Mouse (Mus musculus) spleen, adult 18-20 months (tissue): ENCODE results near the gene Pccb.

Experiments
- DNase-seq, 2 experiments: peaks; one replicate each; pipeline ENCODE4 v3.0.0; 2022; ENCODE audit warnings: mixed read lengths in 2 of 2

The Pccb gene

DNA sequence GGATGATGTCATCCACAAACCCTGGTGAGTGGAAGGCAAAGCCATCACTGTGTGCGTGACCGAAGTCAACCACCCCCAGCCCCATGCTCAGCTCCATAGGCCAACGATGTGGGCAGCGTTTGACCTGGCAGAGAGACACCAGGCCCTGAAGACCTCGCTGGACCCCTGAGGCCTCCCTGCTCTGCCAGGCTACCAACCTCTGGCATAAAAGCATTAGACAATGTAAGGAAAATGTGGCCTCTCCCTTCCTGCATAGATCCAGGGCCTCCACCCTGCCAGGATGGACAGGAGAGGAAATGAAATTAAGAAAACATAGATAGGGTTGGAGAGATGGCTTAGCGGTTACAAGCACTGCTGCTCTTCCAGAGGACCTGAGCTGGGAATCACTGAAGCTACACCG is 51.9 kb downstream of the Pccb start:
- DNase-seq = no peak

DNA sequence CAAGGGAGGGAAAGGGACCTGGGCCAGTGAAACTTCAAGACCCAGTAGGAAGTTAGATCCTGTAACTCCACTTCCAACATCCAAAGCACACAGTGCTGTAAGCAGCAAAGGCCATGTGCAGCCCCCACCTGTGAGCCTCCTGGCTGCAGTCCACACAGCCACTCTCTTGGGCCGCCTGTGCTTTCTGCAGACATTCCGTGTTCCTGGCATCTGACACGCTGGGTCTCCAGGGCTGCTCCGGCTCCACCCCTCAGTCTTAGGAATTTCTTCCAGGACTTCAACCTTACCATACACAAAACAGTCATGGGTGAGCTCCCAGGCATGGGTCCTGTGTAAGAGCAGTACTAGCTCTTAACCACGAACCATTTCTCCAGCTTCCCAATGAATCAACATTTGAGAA is 55.4 kb downstream of the Pccb start:
- DNase-seq = no peak

GRCm38 (mm10) chr9:100978666-100979065 is 56.0 kb downstream of the Pccb start:
- no peak for DNase-seq

DNA sequence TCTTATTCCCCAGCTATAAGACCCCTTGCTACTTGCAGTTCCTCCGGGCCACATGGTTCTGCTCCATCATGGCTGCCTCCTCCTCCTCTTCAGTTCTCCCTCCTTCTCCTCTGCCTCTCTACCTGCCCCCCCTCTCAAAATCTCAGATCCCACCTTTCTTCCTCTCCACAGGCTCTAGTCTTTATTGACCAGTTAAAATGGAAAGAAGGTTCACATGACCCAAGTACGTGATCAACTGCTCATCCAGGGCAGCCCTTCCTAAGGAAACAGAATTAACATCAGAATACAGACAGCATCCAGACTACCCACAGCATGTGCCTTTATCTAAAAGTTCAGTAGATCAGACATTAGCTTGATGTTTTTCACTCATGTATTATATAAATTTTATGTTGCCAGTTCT is 65.2 kb downstream of the Pccb start:
- DNase-seq = no peak

- no peak for DNase-seq
These were observed 70.6 kb downstream of the Pccb start for GRCm38 (mm10) chr9:100964106-100964505.

DNA sequence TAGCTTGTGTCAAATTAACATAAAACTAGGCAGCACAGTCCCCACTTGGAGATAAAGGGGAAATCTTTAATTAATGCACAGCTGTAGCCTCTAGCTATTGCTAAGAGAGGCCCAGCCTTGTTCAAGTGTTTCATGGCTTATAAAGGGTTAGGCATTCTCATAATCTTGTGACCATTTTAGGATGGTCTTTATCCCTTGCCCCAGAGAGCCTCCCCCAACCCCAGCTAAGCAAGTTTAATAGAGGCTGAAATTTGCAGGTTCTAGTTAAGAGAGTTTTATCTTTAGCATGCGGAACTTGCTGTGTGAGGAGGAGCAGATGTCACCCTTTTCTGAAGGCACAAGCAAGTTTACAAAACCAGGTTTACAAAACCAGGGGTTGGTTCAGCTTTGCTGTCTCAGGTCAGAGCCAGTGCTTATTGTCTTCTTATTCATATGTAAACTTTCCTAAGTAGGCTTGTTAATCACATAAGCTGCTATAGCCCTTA is 71.2 kb downstream of the Pccb start:
- DNase-seq = no peak

- no peak for DNase-seq
These were observed 71.7 kb downstream of the Pccb start for GRCm38 (mm10) chr9:100962903-100963427.

GRCm38 (mm10) chr9:100951481-100951880 is 83.2 kb downstream of the Pccb start:
- DNase-seq = peak; percentile 14 to 38

DNA sequence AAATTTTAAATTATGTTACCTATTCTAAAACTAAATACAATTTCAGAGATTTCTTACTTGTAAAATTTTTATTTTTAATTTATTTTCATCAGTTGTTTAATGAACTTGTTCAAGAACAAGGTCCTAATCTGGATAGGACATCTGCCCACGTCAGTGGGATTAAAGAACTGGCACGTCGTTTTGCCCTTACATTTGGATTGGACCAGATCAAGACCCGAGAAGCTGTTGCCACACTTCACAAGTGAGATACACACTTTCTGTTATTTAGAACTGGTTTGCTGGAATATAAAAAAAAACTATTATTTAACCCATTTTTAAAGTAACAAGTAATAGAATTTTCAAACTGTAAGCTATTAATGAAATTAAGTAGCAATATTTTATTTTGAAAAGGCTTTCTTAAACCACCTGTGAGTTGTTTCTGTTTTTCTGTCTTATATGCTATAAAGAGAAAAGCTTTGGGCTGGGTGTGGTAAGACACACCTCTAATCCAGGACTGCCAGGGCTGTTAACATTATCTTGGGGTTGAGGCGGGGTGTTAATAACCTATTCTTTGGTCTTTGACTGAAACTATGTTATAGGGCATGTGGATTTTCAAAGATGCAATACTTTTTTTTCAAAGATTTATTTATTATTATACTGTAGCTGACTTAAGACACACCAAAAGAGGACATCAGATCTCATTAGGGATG is 89.9 kb downstream of the Pccb start:
- no peak for DNase-seq

DNA sequence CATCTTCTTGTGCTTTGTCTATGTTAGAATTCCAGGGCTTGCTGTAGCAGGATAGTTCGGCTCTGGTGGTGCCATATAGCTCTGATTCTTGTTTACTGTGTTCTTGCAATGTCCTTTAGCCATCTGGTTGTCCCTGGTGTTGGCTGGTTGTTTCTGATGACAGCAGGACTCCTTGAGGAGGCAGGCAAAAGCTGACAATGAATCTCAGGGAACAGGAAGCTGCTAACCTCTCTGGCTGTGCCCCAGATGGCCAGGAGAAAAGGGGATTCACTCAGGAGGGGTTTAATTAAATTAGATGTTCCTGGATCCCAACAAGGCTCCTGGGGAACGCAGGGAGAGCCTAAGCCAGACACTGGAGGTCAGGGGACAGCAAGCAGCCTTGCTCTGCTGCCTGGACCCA is 92.7 kb downstream of the Pccb start:
- no peak for DNase-seq
